Mouse (Mus musculus): ENCODE measurements around the gene Fcgr1. TPM values are rescaled to one million over a fixed set of nuclear protein-coding genes. Genes with fewer than 3 reads are reported as not detected.
"Not testable (repeated sequence)": the region's sequence is repeated elsewhere in the genome, so short reads cannot be mapped to it uniquely, and the experiment has no call there.

Gene Fcgr1
- polyA plus RNA-seq, 1 experiment, result 6.2 TPM

- H3K4me1 ChIP-seq (ENCODE audit: control insufficient read depth, insufficient read depth, low read length), result no peaks in the 10 kb centered on the region; the same call in none of the 2 replicates
- H3K27ac ChIP-seq (ENCODE audit: control insufficient read depth, insufficient read depth, low read depth, low read length, poor library complexity), result no peak overlapping the region
- TF ChIP-seq POLR2A (IDR thresholded peaks at IDR 0.05; ENCODE audit: borderline replicate concordance, control insufficient read depth, low read depth, low read length) (no peak), CTCF (IDR thresholded peaks at IDR 0.05; ENCODE audit: control insufficient read depth, insufficient read depth, low read length) (no peak)
- 62% methylated on average over 7 of the region's 7 CpGs for WGBS
- H3K4me3 ChIP-seq (replicated peaks; ENCODE audit: control insufficient read depth, low read depth, low read length), result no peak overlapping the region
Observed at GRCm38 (mm10) chr3:96330603-96331002, 36.8 kb upstream of the Fcgr1 start.

GRCm38 (mm10) chr3:96330181-96330580, 36.4 kb upstream of the Fcgr1 start:
- TF ChIP-seq POLR2A (IDR thresholded peaks at IDR 0.05; ENCODE audit: borderline replicate concordance, control insufficient read depth, low read depth, low read length) (no peak), CTCF (IDR thresholded peaks at IDR 0.05; ENCODE audit: control insufficient read depth, insufficient read depth, low read length) (no peak)
- Histone ChIP-seq H3K4me1 (ENCODE audit: control insufficient read depth, insufficient read depth, low read length) (no peaks in the 10 kb centered on the region; the same call in none of the 2 replicates), H3K4me3 (replicated peaks; ENCODE audit: control insufficient read depth, low read depth, low read length) (no peak overlapping the region), H3K27ac (ENCODE audit: control insufficient read depth, insufficient read depth, low read depth, low read length, poor library complexity) (no peak overlapping the region)
- 83% methylated on average over 4 of the region's 4 CpGs for WGBS

GRCm38 (mm10) chr3:96328730-96329387, 35.1 kb upstream of the Fcgr1 start:
- TF ChIP-seq CTCF (IDR thresholded peaks at IDR 0.05; ENCODE audit: control insufficient read depth, insufficient read depth, low read length), result no peak
- no peak for TF ChIP-seq POLR2A (IDR thresholded peaks at IDR 0.05; ENCODE audit: borderline replicate concordance, control insufficient read depth, low read depth, low read length)
- Histone ChIP-seq H3K4me1 (ENCODE audit: control insufficient read depth, insufficient read depth, low read length) (no peaks in the 10 kb centered on the region; the same call in none of the 2 replicates), H3K4me3 (replicated peaks; ENCODE audit: control insufficient read depth, low read depth, low read length) (no peak overlapping the region), H3K27ac (ENCODE audit: control insufficient read depth, insufficient read depth, low read depth, low read length, poor library complexity) (no peak overlapping the region)
- 24% methylated on average over 15 of the region's 15 CpGs for WGBS

- not testable (repeated sequence) for H3K4me3 ChIP-seq (replicated peaks; ENCODE audit: control insufficient read depth, low read depth, low read length); H3K27ac ChIP-seq (ENCODE audit: control insufficient read depth, insufficient read depth, low read depth, low read length, poor library complexity); H3K4me1 ChIP-seq (ENCODE audit: control insufficient read depth, insufficient read depth, low read length)
- WGBS, result under 1% methylated on average over 49 of the region's 49 CpGs
Observed at GRCm38 (mm10) chr3:96328060-96328729, 34.4 kb upstream of the Fcgr1 start.

- no peak overlapping the region for H3K4me3 ChIP-seq (replicated peaks; ENCODE audit: control insufficient read depth, low read depth, low read length)
- H3K27ac ChIP-seq (ENCODE audit: control insufficient read depth, insufficient read depth, low read depth, low read length, poor library complexity), result no peak overlapping the region
- TF ChIP-seq POLR2A (IDR thresholded peaks at IDR 0.05; ENCODE audit: borderline replicate concordance, control insufficient read depth, low read depth, low read length), result no peak
- TF ChIP-seq CTCF (IDR thresholded peaks at IDR 0.05; ENCODE audit: control insufficient read depth, insufficient read depth, low read length), result no peak
- WGBS, result 4% methylated on average over 16 of the region's 18 CpGs
- H3K4me1 ChIP-seq (ENCODE audit: control insufficient read depth, insufficient read depth, low read length), result no peaks in the 10 kb centered on the region
Observed at GRCm38 (mm10) chr3:96327647-96328046, 33.9 kb upstream of the Fcgr1 start.

- H3K4me3 ChIP-seq (replicated peaks; ENCODE audit: control insufficient read depth, low read depth, low read length), result no peak overlapping the region
- no peak overlapping the region for H3K27ac ChIP-seq (ENCODE audit: control insufficient read depth, insufficient read depth, low read depth, low read length, poor library complexity)
- no peaks in the 10 kb centered on the region for H3K4me1 ChIP-seq (ENCODE audit: control insufficient read depth, insufficient read depth, low read length)
- WGBS, result 12% methylated on average over 6 of the region's 6 CpGs
- peak; percentile 26 for TF ChIP-seq CTCF (IDR thresholded peaks at IDR 0.05; ENCODE audit: control insufficient read depth, insufficient read depth, low read length)
- no peak for TF ChIP-seq POLR2A (IDR thresholded peaks at IDR 0.05; ENCODE audit: borderline replicate concordance, control insufficient read depth, low read depth, low read length)
Observed at GRCm38 (mm10) chr3:96327131-96327530, 33.4 kb upstream of the Fcgr1 start.

- not testable (repeated sequence) for H3K4me1 ChIP-seq (ENCODE audit: control insufficient read depth, insufficient read depth, low read length); H3K27ac ChIP-seq (ENCODE audit: control insufficient read depth, insufficient read depth, low read depth, low read length, poor library complexity); H3K4me3 ChIP-seq (replicated peaks; ENCODE audit: control insufficient read depth, low read depth, low read length)
- 69% methylated on average over 6 of the region's 6 CpGs for WGBS
Observed at GRCm38 (mm10) chr3:96323806-96324205, 30.0 kb upstream of the Fcgr1 start.

- TF ChIP-seq POLR2A (IDR thresholded peaks at IDR 0.05; ENCODE audit: borderline replicate concordance, control insufficient read depth, low read depth, low read length) (no peak), CTCF (IDR thresholded peaks at IDR 0.05; ENCODE audit: control insufficient read depth, insufficient read depth, low read length) (no peak)
- 43% methylated on average over 10 of the region's 10 CpGs for WGBS
Observed at GRCm38 (mm10) chr3:96322609-96323008, 28.8 kb upstream of the Fcgr1 start.

GRCm38 (mm10) chr3:96321891-96322290, 28.1 kb upstream of the Fcgr1 start:
- Histone ChIP-seq H3K4me1 (ENCODE audit: control insufficient read depth, insufficient read depth, low read length) (no peaks in the 10 kb centered on the region), H3K4me3 (replicated peaks; ENCODE audit: control insufficient read depth, low read depth, low read length) (no peak overlapping the region), H3K27ac (ENCODE audit: control insufficient read depth, insufficient read depth, low read depth, low read length, poor library complexity) (no peak overlapping the region)
- WGBS, result 29% methylated on average over 15 of the region's 15 CpGs
- TF ChIP-seq POLR2A (IDR thresholded peaks at IDR 0.05; ENCODE audit: borderline replicate concordance, control insufficient read depth, low read depth, low read length) (no peak), CTCF (IDR thresholded peaks at IDR 0.05; ENCODE audit: control insufficient read depth, insufficient read depth, low read length) (no peak)

More at GRCm38 (mm10) chr3:96322609-96323008, 28.8 kb upstream of the Fcgr1 start:
- Histone ChIP-seq H3K4me3 (replicated peaks; ENCODE audit: control insufficient read depth, low read depth, low read length) (no peak overlapping the region), H3K4me1 (ENCODE audit: control insufficient read depth, insufficient read depth, low read length) (no peaks in the 10 kb centered on the region), H3K27ac (ENCODE audit: control insufficient read depth, insufficient read depth, low read depth, low read length, poor library complexity) (no peak overlapping the region)

- not testable (repeated sequence) for H3K4me1 ChIP-seq (ENCODE audit: control insufficient read depth, insufficient read depth, low read length); H3K27ac ChIP-seq (ENCODE audit: control insufficient read depth, insufficient read depth, low read depth, low read length, poor library complexity); H3K4me3 ChIP-seq (replicated peaks; ENCODE audit: control insufficient read depth, low read depth, low read length)
- WGBS, result 86% methylated on average over 13 of the region's 13 CpGs
Observed at GRCm38 (mm10) chr3:96320003-96320402, 26.2 kb upstream of the Fcgr1 start.

All from bone marrow, adult 2 months (tissue).